Comparison of ENCODE assay signal across 19 mouse cellular contexts in the genomic region with DNA sequence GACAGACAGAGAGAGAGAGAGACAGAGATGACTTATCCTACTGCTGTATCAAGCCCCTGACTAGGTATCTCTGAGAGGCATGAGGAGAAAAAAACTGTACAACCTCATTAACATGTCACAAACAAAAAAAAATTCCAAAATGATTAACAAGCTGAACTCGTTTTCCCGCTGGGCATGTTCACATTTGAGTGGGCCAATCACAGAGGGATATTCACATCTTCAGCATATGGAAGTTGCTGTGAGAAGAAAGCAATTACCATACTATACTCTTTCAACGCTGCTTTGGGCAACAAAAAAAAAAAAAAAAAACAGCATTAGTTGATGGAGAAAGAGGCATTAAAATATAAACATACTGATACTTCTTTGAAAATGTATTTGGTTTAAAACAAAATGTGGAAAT.
"Had no signal": no experiment of that assay in that cellular context is flagged by ENCODE, and none has a peak within 500 bp of the region (broad histone marks: within the 10 kb centered on the region; RNA-seq: fewer than 3 reads in every experiment).

No protein-coding gene starts in this region.

- H3K27me3 ChIP-seq: liver, embryonic 15.5 days; lung, embryonic 15.5 days; megakaryocyte, embryonic 14.5 days; midbrain, embryonic 12.5 days; neural tube, embryonic 12.5 days; stomach, embryonic 15.5 days had no signal

- ATAC-seq: liver, postnatal 0 days; lung, postnatal 0 days; midbrain, embryonic 16.5 days had no signal

- H3K4me1 ChIP-seq: liver, embryonic 15.5 days; lung, embryonic 15.5 days; midbrain, embryonic 12.5 days; neural tube, embryonic 12.5 days; stomach, embryonic 15.5 days had no signal

- H3K36me3 ChIP-seq: liver, embryonic 15.5 days; lung, embryonic 15.5 days; midbrain, embryonic 12.5 days; neural tube, embryonic 12.5 days; stomach, embryonic 15.5 days had no signal

- H3K4me2 ChIP-seq: liver, embryonic 15.5 days; lung, embryonic 15.5 days; midbrain, embryonic 12.5 days; neural tube, embryonic 12.5 days; stomach, embryonic 15.5 days had no signal

- H3K27ac ChIP-seq: liver, embryonic 15.5 days; lung, embryonic 15.5 days; macrophage; midbrain, embryonic 12.5 days; neural tube, embryonic 12.5 days; stomach, embryonic 15.5 days; stomach, postnatal 0 days had no signal

- DNase-seq: liver, postnatal 0 days; lung, adult 2 months; lung, postnatal 14 days; lung, postnatal 36 days; midbrain, embryonic 14.5 days; right cerebral cortex, postnatal 14 days; thymus, adult 2 months; thymus, postnatal 25 days; thymus, postnatal 4 days had no signal

- H3K4me3 ChIP-seq: liver, embryonic 15.5 days; lung, embryonic 15.5 days; megakaryocyte, embryonic 14.5 days; midbrain, embryonic 12.5 days; neural tube, embryonic 12.5 days; stomach, embryonic 15.5 days had no signal

- H3K9me3 ChIP-seq: liver, embryonic 15.5 days; lung, embryonic 15.5 days; megakaryocyte, embryonic 14.5 days; midbrain, embryonic 12.5 days; neural tube, embryonic 12.5 days; stomach, embryonic 15.5 days had no signal

- H3K9ac ChIP-seq: liver, embryonic 15.5 days; liver, postnatal 0 days; lung, embryonic 15.5 days; midbrain, embryonic 12.5 days; neural tube, embryonic 12.5 days; stomach, embryonic 15.5 days had no signal
